Mouse (Mus musculus) urinary bladder, adult 2 months (tissue): ENCODE results near the gene Elovl6. TPM values are rescaled to one million over a fixed set of nuclear protein-coding genes. Genes with fewer than 3 reads are reported as not detected.

Source experiments
- polyA plus RNA-seq: library from polyadenylated mRNA; depleted of rRNA; stranded (reverse); fragments of >200 nt; gene quantifications from 2 replicates; pipeline ENCODE4 v1.2.3, GENCODE M21; 2012; rRNA removed

Gene Elovl6
- polyA plus RNA-seq, 1 experiment: 34.2 TPM

Other genes starting within 250 kb of the Elovl6 start
- gene Enpep, start 199.6 kb upstream of the Elovl6 start, polyA plus RNA-seq: 5.7 and 6.2 TPM in 2 replicates
- 2.2 and 2.4 TPM in 2 replicates for gene Egf, start 223.0 kb downstream of the Elovl6 start, polyA plus RNA-seq